Mouse (Mus musculus) right cerebral cortex, adult 2 months (tissue): ENCODE results near the gene Hipk2.
A peak's percentile ranks its signal among the peaks of the same experiment; 100 is the strongest.
"Not testable (repeated sequence)": the region's sequence is repeated elsewhere in the genome, so short reads cannot be mapped to it uniquely, and the experiment has no call there.

Experiments
- DNase-seq, 2 experiments: peaks; one replicate each; pipeline ENCODE4 v3.0.0; 2021 to 2022; ENCODE audit warnings: low spot score in 2 of 2

The Hipk2 gene

DNA sequence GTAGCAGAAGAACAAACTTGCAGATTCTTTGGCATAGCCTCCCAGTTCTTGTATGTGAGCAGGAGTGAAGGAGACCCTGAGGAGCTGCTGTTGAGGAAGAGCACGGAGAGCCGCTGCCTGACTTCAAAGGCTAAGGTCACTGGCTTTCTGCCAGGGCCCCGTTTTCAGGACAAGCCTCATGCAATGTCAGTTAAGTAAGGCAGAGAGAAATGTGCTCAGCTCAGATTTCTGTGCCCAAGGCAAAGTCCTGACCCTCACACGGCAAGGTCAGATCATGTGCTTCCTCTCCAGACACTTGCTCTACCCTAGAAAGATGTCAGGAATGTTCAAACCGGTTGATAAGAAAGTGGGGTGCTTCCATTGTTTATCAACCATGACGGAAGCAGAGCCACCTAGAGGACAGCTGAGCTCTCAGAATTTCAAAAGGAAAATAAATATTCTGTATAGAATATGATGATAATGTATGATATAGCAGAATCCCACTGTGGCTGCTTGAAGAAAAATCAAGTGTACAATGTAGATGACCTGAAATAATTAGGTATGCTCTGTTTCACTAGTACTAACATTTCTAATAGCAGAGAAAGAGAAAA is 173.1 kb downstream of the Hipk2 start:
- DNase-seq = no peak

- DNase-seq = no peak
These were observed 174.5 kb downstream of the Hipk2 start for GRCm38 (mm10) chr6:38701421-38701820.

GRCm38 (mm10) chr6:38698233-38698889 is 177.6 kb downstream of the Hipk2 start:
- DNase-seq = peak in 1 of 2 experiments; percentile 29

DNA sequence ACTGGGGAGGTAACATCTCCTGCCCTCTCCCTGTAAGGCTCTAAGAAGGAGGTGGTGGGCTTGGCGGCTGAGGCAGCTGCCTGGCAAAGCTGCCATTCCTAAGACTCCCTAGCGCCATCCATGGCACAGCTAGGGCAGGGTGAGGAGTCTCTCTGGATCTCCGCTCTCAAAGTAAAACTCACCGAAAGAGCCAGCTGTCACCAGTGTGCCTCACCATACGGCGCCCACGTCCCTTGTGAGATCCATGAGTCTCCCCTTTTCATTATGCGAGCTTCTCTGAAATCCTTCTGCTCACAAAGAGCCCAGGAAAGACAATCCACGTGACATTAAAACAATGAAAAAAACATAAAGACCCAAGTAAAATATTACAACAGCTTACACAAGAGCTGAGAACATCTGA is 179.4 kb downstream of the Hipk2 start:
- peak; percentile 48 to 54 for DNase-seq

- peak; percentile 91 for DNase-seq
These were observed 180.4 kb downstream of the Hipk2 start for GRCm38 (mm10) chr6:38695380-38696054.

GRCm38 (mm10) chr6:38692556-38692955 is 183.4 kb downstream of the Hipk2 start:
- no peak for DNase-seq

- DNase-seq = no peak
These were observed 184.9 kb downstream of the Hipk2 start for GRCm38 (mm10) chr6:38691052-38691451.

- no peak for DNase-seq
These were observed 185.3 kb downstream of the Hipk2 start for GRCm38 (mm10) chr6:38690615-38691014.

- DNase-seq = no peak
These were observed 187.1 kb downstream of the Hipk2 start for GRCm38 (mm10) chr6:38688841-38689240.

DNA sequence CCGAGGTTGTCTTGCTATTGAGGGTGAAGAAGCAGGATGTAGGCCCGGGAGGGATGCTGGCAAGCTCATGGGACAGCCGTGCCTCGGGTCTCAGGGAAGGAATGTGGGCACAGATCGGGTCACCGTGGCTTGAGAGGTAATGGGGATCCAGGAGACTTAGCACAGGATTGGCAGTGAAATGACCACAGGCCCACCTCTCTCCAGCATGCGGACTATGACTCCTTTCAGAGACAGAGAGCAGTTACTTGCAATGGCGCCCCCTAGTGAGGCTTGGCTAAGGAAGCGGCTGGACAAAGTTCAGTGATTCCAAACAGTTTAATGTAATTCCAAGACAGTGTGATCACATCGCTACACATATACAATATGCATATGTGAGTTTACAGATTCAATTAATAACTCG is 188.7 kb downstream of the Hipk2 start:
- DNase-seq = peak; percentile 49 to 54

GRCm38 (mm10) chr6:38682532-38682931 is 193.4 kb downstream of the Hipk2 start:
- no peak for DNase-seq

GRCm38 (mm10) chr6:38677629-38678028 is 198.3 kb downstream of the Hipk2 start:
- no peak for DNase-seq

DNA sequence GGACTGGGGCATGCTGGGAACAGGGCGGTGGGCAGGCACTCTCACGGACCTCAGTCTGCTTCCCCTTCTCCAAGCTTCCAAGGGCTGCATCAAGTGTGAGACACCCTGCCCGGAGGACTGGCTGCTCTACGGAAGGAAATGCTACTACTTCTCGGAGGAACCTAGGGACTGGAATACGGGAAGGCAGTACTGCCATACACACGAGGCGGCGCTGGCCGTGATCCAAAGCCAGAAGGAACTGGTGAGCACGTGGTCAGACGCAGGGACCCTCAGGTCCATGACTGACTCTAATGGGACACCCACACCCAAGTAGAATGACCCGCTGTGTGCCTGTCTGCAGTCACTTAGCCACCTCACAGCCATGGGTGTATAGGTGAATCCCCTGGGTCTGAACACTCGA is 199.2 kb downstream of the Hipk2 start:
- DNase-seq = no peak

GRCm38 (mm10) chr6:38676217-38676616 is 199.7 kb downstream of the Hipk2 start:
- no peak for DNase-seq

DNA sequence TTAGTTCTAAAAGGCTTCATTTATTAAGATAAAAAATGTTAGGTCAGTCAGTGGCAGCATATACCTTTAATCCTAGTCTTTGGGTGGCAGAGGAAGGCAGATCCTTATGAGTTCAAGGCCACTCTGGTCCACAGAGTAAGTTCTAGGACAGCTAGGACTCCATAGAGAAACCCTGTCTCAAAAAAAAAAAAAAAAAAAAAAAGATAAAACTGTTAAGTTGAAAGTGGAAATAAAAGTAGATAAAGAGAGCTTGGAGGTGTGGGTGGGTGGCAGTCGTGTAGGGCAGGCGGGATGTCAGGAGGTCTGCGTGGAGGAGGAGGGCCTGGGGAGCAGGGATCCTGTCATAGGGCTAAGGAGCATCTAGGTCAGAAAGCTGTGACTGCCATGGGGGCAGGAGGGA is 204.0 kb downstream of the Hipk2 start:
- no peak for DNase-seq

GRCm38 (mm10) chr6:38671270-38671669 is 204.7 kb downstream of the Hipk2 start:
- DNase-seq = no peak

DNA sequence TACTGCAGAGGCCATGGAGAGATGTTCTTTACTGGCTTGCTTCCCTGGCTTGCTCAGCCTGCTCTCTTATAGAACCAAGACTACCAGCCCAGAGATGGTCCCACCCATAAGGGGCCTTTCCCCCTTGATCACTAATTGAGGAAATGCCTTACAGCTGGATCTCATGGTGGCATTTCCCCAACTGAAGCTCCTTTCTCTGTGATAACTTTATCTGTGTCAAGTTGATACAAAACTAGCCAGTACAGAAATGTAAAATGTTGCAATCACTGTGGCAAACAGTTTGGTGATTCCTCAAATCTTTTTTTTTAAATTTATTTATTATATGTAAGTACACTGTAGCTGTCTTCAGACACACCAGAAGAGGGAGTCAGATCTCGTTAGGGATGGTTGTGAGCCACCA is 205.5 kb downstream of the Hipk2 start:
- not testable (repeated sequence) for DNase-seq

- DNase-seq = no peak
These were observed 206.4 kb downstream of the Hipk2 start for GRCm38 (mm10) chr6:38669580-38669979.

DNA sequence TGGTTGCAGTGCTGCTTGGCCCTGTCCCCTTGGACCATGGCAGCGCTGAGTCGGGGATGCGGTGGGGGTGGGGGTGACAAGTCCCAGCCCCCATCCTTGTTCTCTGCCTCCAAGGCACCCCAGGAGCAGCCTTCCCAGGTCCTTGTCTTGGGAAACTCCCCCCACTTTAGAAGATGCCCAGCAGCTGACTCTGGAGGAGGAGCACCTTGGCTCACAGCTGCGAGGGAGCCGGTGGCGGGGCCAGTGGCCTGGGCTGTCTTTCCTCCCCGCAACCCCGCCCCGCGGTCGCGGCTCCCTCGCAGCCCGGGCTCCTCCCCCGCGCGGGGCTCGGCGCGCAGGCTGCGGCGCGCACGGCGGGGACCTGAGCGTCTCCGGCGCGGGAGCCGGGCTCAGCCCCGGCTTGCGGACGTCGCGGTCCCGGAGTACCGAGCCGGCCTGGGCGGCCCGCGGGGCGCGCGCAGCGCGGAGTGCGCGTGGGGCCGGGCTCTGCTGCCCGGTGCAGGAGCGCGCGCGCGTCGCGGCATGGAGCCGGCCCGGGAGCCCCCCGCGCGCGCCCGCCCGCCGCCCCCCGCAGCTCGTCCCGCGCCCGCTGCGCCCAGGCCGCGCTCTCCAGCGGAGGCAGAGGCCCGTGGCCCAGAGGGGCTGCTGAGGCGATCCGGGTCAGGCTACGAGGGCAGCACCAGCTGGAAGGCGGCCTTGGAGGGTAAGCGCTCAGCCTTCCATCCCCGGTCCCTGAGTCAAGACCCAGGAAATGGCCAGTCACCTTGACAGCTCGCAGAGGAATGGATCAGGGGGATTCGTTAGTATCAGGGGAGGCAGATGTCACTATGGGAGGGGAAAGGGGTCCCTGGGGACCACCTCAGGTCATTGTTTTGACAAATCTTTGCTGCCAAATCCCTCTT is 213.0 kb downstream of the Hipk2 start, which contains the start of gene Clec2l:
Clec2l (plus strand) TSS at position 356 of the 902 bp plus-strand sequence.
- peak; percentile 26 to 44 for DNase-seq

DNA sequence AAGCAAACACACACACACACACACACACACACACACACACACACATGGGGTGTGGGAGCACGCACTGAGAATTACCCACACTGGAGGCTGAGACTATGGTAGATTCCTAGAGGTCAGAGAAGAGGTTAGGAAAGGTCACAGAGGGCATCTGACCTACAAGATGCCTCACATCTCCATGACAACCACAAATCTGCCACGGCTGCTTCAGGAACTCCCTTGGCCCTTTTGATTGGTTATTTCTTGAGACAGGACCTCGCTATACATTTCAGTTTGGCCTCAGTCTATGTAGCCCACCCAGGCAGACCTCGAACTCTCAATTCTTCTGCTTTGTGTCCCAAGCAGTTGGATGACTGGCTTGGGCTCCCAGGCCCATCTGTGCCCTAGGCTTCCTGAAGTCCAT is 214.3 kb downstream of the Hipk2 start:
- no peak for DNase-seq

DNA sequence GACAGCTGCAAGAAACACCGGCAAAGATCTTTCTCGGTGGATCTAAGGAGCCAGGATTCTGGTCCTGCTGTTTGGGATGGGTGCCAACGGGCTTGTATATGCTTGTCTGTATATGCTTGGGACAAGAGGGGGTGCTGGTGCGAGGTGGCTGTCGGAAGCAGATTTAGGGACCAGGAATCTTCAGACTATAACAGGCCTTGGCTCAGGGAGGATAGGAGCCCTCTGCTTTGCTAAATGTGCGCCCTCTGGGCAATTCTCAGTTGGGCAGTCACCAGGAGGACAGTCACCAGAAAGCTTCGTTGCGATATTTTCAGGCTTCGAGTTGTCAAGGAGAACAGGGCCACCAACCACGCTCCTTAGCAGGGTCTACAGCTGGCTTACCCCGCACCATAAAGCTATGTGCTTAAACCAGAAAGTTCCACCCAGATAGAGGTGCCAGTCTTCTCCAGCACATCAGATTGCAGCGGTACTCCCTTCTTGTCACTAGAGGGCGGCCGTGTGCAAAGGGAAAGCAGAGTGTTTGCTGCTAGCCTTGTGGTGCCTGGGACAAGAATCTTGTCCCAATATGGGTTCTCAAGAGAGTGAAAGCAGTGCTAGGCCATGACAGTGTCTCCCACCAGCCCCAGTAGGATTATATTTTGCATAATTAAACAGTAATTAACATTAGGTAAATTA is 225.6 kb downstream of the Hipk2 start:
- DNase-seq = peak; percentile 66 to 77
